Mouse (Mus musculus): Measurements from ENCODE around the gene Rpl18a.

- TF ChIP-seq CTCF (conservative IDR thresholded peaks at IDR 0.05; ENCODE audit: low read length) (no peak), NANOG (IDR thresholded peaks at IDR 0.05; ENCODE audit: borderline replicate concordance, low read length) (no peak)
These were observed 44.5 kb downstream of the Rpl18a start for GRCm38 (mm10) chr8:70852595-70853231.
